Mouse (Mus musculus) cerebellum, adult 18-20 months (tissue): Measurements from ENCODE around the gene BC055324.

ENCODE experiments used
- DNase-seq, 2 experiments: peaks; one replicate each; pipeline ENCODE4 v3.0.0; 2021

BC055324 gene

DNA sequence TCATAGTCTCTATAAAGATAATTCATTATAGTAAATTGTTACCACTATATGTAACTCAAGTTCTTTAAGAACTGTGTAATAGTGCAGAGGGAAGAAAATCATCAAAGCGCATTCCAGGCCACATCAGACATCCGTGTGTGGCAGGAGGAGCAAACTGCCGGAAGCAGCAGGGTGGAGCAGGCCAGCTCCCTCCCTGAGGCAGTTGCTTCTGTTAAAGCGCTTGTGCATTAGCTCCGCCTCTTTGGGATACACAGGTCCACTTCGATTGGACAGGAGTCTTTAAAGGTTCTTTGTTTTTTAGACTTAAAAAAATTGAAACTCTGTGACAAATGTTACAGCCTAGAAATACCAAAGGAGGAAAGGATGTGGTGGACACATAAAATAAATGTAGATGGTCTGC lies 52.5 kb downstream of the BC055324 start:
- no peak for DNase-seq

DNA sequence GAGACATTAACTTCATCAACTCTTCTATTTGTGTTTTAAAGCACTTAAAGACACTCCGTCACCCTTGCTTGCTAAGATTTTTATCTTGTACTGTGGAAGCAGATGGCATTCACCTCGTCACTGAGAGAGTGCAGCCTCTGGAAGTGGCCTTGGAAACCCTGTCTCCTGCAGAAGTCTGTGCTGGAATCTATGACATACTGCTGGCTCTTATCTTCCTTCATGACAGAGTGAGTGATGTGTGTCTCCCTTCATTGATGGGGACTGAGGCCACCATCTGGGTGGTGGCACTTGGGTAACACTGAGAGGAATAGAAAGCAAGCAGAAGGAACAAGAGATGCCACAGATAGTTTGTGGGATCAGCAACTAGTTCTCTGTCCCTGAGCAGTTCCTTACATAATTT lies 60.0 kb downstream of the BC055324 start:
- no peak for DNase-seq

DNA sequence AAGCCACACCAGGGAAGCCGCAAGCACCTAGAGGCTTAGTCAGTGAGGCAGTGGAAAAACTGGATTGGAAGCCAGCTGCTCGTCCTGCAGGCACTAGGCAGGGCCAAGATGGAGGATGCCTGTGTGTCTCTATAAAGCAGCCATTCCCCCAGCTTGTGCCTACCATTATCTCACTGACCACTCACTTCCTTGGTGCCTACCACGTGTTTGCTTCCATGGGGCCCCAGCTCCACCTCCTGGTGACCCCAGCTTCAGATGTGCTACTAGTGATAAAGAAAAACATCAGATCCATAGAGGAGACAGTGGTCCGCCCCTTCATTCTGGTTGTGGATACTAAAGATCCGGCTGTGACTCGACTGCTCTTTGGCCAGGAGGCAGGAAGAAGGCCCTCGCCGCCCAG lies 62.8 kb downstream of the BC055324 start:
- no peak for DNase-seq

DNA sequence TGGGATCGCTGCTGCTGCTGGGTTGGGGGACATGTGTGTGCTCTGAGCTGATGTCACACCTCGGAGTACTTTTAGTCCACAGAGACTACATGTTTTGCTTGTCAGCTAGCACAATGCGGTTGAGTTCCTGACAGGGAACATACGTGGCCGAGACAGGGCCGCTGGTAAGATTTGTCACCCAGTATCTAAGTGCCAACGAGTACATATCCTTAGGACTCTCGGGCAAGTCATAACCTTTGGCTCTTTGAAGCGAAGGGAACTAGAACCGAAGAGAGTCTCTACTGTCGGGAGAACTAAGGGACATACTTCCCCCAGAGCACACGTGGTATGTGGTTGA lies 64.2 kb downstream of the BC055324 start:
- no peak for DNase-seq

DNA sequence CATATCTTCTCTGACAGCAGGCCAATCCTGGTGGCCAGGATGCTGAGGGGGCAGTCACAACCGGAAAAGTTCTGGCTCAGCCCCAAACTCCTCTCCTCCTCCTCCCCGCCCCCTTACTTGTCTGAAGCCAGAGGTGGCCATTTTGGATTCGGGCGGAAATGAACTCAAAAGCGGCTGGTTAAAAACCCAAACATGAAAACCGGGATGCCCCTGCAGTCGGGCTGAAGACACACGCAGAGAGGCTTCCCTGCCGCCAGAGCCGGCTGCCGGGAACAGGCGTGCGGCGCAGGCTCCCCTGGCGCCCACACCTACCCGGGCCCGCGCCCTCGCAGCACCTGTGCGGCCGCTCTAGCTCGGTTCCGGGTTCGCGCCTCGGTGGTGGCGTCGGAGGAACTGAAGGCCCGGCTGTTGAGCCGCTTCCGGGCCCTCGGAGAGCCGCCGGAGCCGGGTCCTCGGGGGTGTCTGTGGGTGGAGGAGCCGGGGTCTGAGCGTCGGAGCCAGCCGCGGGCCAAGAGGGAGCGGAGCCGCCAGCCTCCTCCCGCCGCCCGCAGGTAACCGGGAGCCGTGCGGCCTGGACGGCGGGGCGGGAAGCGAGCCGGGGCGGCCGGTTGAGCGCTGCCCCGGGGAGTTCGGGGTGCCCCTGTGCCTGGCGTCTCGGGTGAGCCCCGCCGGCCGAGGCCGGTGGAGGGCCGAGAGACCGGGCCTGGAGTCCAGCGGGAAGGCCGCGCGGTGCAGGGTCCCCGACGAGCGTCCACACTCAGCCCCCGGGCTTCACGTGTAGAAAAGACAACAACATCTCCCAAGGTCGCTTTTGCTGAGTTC lies 64.7 kb downstream of the BC055324 start:
- DNase-seq = peak; percentile 89 to 91

DNA sequence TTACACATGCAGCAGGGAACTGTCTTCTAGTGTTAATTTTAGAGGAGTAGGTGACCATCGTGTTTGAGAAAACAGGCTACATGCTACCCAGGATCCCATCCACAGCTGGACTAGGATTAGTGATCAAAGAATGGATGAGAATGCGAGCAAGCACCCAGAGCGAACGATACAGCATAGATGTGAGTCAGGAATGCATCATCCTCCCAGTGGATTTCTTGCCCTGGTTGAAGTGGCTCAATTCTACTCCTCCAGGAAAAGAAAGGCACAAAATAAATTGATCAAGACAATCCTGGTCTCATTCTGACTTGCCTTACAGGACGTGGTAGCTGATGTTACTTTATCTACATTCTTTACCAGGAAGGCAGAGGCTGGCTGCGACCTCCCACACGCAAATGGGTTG lies 65.8 kb downstream of the BC055324 start, which contains the start of gene Scyl3:
Gene Scyl3 (plus strand): TSS at position 255 of the 400 bp plus-strand sequence.
- no peak for DNase-seq

DNA sequence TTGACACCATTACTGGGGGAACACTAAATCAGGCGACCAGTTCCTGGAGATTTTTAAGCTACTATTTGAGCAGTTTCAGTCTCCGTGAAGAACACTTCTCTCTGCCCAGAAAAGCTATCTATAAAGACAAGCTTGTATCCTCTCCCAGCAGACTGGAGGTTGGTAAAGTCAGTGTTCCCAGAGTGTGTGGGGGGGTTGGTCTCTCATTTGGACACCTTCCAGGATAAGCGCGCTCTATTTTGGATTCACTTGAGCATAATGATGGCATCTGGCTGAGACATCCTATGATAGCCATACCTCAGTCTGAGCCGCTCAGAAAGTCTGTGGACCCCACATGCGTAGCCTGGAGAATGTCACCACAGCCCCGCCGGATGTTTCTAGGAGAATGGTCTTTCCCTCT lies 70.5 kb downstream of the BC055324 start:
- no peak for DNase-seq

DNA sequence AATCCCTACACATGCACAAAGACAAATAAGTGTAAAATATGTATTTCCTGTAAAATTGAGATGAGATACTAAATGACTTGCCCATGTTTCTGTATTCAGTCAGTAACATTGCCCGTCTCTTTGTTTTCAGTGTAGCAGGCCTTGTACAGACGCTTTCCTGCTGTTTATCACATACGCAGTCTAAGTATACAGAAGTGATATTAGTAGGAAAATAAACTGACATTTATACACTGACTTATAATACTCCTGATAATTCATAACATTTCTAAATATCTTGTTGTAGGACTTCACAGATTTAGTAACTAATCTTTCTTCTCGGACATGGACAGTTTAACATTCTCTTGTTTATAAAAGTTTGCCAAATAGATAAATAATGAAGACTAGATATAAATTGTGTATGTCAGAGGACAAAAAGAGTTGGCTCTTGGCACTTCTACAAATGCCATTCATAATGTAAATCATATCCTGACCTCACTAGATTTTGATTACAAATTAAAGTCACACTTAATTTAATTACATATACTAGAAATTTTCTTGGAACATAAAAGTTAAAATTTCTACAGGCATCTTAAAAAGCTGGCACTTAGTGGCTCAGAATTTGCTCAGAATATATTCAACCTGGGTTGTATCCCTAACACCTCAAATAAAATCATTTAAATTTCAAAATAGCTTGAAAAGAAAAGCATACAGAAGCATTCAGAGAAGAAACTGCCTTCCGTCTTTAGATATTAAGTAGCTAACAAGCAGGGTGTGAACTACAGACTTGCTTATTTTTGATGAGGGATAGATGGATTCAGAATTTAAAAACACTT lies 77.0 kb downstream of the BC055324 start:
- no peak for DNase-seq

DNA sequence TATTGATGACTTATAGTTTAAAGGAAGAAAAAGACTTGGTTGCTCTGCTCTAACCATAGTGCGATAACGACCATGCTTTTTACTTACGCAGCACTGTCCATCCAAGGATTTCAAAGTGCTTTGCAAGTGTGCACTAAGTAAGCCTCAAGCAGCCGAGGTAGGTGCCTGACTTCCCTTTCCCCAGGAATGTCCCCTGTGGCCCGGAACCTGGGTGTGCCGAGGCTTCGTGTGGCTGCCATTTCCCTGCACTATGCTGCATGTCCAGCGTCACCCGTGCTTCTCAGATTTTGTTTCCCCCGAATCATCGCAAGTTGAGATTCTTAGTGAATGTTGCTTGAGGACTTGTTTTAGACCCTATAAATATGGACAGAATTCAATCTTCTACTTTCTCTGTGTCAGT lies 82.6 kb downstream of the BC055324 start:
- no peak for DNase-seq

DNA sequence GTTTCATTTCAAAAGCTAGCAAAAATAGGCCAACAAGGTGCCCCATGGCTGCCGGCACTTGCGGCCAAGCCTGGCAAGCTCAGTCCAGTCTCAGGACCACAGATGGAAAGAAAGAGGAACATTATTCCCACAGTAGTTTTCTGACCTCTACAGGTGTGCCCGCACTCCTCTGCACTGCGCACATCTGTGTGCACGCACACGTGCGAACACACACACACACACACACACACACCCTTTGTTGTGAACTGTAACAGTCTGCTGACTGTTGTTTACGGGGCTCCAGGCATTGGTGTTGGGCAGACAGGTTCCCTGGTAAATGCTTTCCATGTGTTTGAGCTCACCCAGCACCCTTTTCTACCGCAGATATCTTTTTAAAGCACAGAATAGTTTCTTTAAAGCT lies 83.8 kb downstream of the BC055324 start:
- no peak for DNase-seq

DNA sequence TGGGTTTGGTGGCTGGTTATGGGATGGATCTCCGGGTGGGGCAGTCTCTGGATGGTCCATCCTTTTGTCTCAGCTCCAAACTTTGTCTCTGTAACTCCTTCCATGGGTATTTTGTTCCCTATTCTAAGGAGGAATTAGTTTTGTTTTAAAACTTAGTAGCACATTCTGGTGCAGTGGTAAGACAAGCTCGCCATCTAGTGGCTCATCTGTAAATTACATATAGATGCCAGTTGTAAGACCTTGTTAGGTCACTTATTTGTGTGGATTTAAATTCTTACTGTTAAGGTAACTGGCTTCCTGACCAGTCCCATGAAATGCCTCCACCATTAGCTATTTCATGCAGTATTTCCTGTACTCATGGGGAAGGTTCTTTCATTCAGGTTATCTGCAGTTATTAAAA lies 84.3 kb downstream of the BC055324 start:
- DNase-seq = peak in 1 of 2 experiments; percentile 43

DNA sequence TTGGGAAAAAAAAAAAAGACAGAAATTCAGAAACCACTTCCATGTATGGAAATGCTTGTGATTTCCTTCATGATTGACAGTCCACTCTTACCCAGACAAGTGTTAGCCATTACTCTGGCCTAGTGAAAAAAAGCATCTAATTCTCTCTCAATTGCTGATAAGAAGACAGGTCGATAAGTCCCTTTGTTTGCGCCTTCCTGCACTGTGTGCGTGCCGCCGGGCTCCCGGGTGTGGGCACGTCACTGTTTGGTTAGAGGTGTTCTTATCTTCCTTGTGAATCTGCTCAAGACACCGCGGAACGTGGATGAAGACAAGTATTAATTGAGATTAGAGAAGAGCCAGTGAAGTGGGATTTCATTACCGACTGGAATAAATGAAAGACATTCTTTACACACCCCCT lies 86.2 kb downstream of the BC055324 start:
- no peak for DNase-seq

DNA sequence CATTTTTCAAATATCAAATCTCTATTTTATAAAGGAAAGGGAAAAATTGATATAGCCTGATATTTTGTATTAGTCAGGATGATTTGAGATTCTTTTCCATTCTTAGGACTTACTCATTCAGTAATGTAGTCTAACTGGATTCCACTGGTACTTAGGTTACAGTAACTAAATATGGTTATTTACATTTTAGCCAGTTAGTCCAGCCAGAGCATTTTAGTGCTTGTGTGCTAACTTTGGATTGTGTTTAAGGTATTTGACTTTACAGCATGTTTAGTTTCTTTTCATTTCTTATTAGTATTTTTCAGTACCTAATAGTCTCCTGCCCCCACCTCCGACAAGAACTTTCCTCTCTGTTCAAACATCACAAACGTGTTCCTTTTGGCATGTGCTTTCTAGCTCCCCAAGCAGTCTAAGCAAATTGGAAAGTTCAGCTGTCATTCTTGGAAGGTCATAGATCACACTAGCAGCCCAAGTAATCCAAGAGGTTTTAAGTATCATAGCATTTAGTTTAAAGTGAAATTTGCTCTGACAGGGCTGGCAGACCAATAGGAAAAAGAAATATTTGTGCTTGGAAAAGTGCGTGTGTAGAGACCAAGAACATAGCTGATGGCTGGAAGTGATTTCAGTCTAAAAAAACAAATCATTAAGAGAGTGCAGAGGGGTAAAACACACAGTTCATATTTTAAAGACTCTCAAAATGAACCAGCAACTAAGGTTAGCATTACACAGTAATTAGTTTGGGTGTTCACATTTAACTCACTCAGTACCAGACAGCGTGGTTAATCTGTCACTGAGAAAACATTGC lies 87.4 kb downstream of the BC055324 start:
- no peak for DNase-seq

DNA sequence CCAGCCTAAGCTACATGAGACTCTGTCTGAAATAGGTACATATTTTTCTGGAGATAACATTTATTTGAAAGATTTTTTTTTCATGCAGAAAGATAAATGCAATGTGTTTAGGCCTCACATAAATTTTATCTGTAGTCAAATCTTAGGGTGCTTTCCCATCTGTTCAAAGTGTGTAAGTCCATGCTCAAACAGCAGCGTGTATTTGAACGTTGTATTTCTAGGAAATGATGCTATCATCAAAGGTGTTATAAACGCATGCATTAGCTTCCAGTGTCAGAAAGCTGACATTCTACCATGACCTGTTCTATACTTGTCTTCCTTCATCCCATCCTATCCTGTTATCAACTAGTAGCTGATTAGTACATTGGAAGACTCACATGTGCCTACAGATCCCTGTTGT lies 91.2 kb downstream of the BC055324 start:
- DNase-seq = no peak

DNA sequence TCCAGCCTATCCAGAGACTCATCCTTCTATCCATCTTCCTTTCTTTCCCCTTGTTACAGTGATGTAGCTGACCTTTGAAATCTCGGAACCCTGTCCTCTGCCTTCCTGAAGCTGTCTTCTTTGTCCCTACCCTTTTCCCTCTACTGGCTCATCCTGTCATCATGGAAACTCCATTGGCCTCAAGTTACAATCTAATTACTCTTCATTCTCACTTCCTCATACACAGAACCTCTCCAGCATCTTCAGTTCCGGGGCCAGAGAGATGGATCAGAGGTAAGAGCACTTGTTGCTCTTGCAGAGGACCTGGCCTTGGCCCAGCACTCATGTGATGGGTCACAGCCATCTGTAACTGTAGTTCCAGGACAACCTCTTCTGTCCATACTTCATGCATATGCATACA lies 94.4 kb downstream of the BC055324 start:
- no peak for DNase-seq

DNA sequence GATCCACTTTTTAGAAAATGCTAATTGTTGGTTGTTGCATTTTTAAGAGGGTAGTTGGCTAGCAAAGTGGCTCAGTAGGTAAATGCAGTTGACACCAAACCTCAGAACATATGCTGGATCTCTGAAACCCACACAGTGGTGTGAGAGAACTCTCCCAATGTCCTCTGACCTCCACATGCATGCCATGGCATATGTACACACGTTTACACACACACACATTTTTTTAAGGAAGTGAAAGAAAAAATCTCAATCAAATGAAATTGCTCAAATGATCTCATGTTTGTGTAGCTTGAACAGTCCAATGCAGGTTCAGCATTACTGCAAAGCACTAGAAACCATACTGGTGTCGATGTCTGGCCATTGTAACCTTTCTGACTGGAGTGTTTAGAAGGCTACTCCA lies 95.0 kb downstream of the BC055324 start:
- DNase-seq = no peak

DNA sequence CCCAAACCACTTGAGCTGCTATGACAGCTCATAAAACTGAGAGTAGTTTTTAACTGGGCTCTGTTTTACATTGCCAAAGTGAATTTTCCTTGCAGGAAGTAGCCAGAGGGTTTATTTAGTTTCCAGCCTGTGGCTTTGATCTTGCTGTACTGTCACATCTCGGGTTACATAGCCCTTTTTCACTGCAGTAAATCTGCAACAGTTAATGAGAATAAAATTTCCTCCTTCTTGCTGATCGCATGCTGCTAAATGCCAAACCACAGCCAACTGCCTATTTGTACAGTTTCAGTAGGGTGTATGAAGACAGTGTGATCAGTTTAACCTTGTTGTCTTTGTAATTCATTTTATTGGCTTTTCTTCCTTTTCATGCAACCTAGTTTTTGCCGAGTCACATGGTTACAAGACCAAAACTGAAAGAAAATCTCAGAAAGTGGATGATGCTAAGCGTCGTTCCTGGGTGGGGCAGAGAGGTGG lies 96.3 kb downstream of the BC055324 start:
- DNase-seq = no peak
